In genomic region chr1:171329433-171330215, GRCm38 (mm10) we compare ENCODE assay signal across 8 mouse cellular contexts. TPM values are rescaled to one million over a fixed set of nuclear protein-coding genes. Genes with fewer than 3 reads are reported as not detected.
DNase-seq lines count a peak whose midpoint lies in the region; ATAC-seq and TF ChIP-seq lines count a peak whose summit lies in the region.

No protein-coding gene starts in this region.

- H3K4me3 ChIP-seq in lung, embryonic 14.5 days (ENCODE audit: low read depth, low read length), result peak overlapping the region; percentile 78
- H3K4me3 ChIP-seq in embryonic facial prominence, embryonic 11.5 days (ENCODE audit: low read depth, low read length), result peak overlapping the region; percentile 82

- peaks cover 22% of the 10 kb centered on the region for H3K36me3 ChIP-seq in lung, embryonic 14.5 days (ENCODE audit: insufficient read depth)
- H3K36me3 ChIP-seq in embryonic facial prominence, embryonic 11.5 days (replicated peaks; ENCODE audit: control insufficient read depth, insufficient read depth, low read depth, low read length), result no peaks in the 10 kb centered on the region

- no peaks in the 10 kb centered on the region for H3K9me3 ChIP-seq in lung, embryonic 14.5 days (ENCODE audit: low read depth, low read length)
- no peaks in the 10 kb centered on the region for H3K9me3 ChIP-seq in embryonic facial prominence, embryonic 11.5 days (replicated peaks; ENCODE audit: control insufficient read depth, low read length)

- H3K27me3 ChIP-seq in lung, embryonic 14.5 days (ENCODE audit: insufficient read depth, low read length), result no peaks in the 10 kb centered on the region
- no peaks in the 10 kb centered on the region for H3K27me3 ChIP-seq in embryonic facial prominence, embryonic 11.5 days (ENCODE audit: control insufficient read depth, insufficient read depth, low read length)

- peak; percentile 93 for ATAC-seq in lung, embryonic 14.5 days (ENCODE audit: insufficient read depth)
- peak; percentile 88 for ATAC-seq in embryonic facial prominence, embryonic 11.5 days (replicated peaks; ENCODE audit: insufficient number of reproducible peaks, low FRiP score, low TSS enrichment, low read depth)
- peak; percentile 37 to 59 for ATAC-seq in hematopoietic stem cell, adult 5-6 weeks (replicated peaks in 1 of 2; ENCODE audit: insufficient read depth in 1 of 2, low FRiP score in 2 of 2, low TSS enrichment in 1 of 2, low read depth in 1 of 2, poor library complexity in 2 of 2, severe bottlenecking in 2 of 2)

- no peak for TF ChIP-seq CTCF in lung, embryonic 14.5 days (IDR thresholded peaks at IDR 0.05; ENCODE audit: low read depth)

- H3K4me1 ChIP-seq in lung, embryonic 14.5 days (ENCODE audit: insufficient read depth), result 0 out of 2 replicates have a peak, but pooled peaks cover 5% of the 10 kb centered on the region
- H3K4me1 ChIP-seq in embryonic facial prominence, embryonic 11.5 days (ENCODE audit: control insufficient read depth, insufficient read depth, low read length), result no peaks in the 10 kb centered on the region; the same call in 1 of the 2 replicates

- DNase-seq in lung, embryonic 14.5 days, result peak; percentile 92
- DNase-seq in lung, postnatal 4 days, result no peak
- DNase-seq in WW6 (ENCODE audit: low read depth, low spot score) (peak; percentile 70), liver (peak; percentile 86)
- DNase-seq in embryonic facial prominence, embryonic 11.5 days (ENCODE audit: low spot score), result peak; percentile 92
- DNase-seq in natural killer cell, adult 2 months (ENCODE audit: low spot score in 2 of 2), result peak; percentile 13 to 21
- DNase-seq in ovary, adult 18-20 months (ENCODE audit: low spot score), result no peak

- H3K9ac ChIP-seq in lung, embryonic 14.5 days, result peak overlapping the region; percentile 83
- peak overlapping the region; percentile 99 for H3K9ac ChIP-seq in embryonic facial prominence, embryonic 11.5 days (replicated peaks; ENCODE audit: low read length)

- peak overlapping the region; percentile 86 for H3K4me2 ChIP-seq in lung, embryonic 14.5 days
- H3K4me2 ChIP-seq in embryonic facial prominence, embryonic 11.5 days (ENCODE audit: low read depth, low read length), result peak overlapping the region; percentile 78

- WGBS in lung, embryonic 14.5 days, result under 1% methylated on average over 57 of the region's 61 CpGs
- 1% methylated on average over 41 of the region's 61 CpGs for WGBS in embryonic facial prominence, embryonic 11.5 days

- peak overlapping the region; percentile 98 for H3K27ac ChIP-seq in lung, embryonic 14.5 days (ENCODE audit: low read depth)
- H3K27ac ChIP-seq in embryonic facial prominence, embryonic 11.5 days (replicated peaks; ENCODE audit: low read depth, low read length), result peak overlapping the region; percentile 99

RNA-seq across cellular contexts. Expression of gene Dedd, which starts 0.7 kb away (rescaled TPM):
- 48.8 and 48.9 TPM in 2 replicates for polyA plus RNA-seq in lung, embryonic 14.5 days (2014; fragmentation: Nextera tagmentation; extraction: Ambion mirVana)
- 51.7 and 56.7 TPM in 2 replicates for polyA plus RNA-seq in embryonic facial prominence, embryonic 11.5 days (2014; fragmentation: Nextera tagmentation; extraction: Ambion mirVana)
- total RNA-seq in hematopoietic stem cell, adult 5-6 weeks (2017), result 11.0 and 15.8 TPM in 2 replicates

RNA-seq across cellular contexts. Expression of gene Nit1, which starts 15.8 kb away (rescaled TPM):
- polyA plus RNA-seq in lung, embryonic 14.5 days (2014; fragmentation: Nextera tagmentation; extraction: Ambion mirVana), result 27.5 and 30.1 TPM in 2 replicates
- 29.8 and 31.5 TPM in 2 replicates for polyA plus RNA-seq in embryonic facial prominence, embryonic 11.5 days (2014; fragmentation: Nextera tagmentation; extraction: Ambion mirVana)
- 45.7 and 55.1 TPM in 2 replicates for total RNA-seq in hematopoietic stem cell, adult 5-6 weeks (2017)

RNA-seq across cellular contexts. Expression of gene Pfdn2, which starts 15.8 kb away (rescaled TPM):
- 40.0 and 44.5 TPM in 2 replicates for polyA plus RNA-seq in lung, embryonic 14.5 days (2014; fragmentation: Nextera tagmentation; extraction: Ambion mirVana)
- 60.7 and 70.1 TPM in 2 replicates for polyA plus RNA-seq in embryonic facial prominence, embryonic 11.5 days (2014; fragmentation: Nextera tagmentation; extraction: Ambion mirVana)
- total RNA-seq in hematopoietic stem cell, adult 5-6 weeks (2017), result 35.8 and 50.2 TPM in 2 replicates

RNA-seq across cellular contexts. Expression of gene Klhdc9, which starts 31.0 kb away (rescaled TPM):
- 1.0 and 1.5 TPM in 2 replicates for polyA plus RNA-seq in lung, embryonic 14.5 days (2014; fragmentation: Nextera tagmentation; extraction: Ambion mirVana)
- 1.2 and 1.4 TPM in 2 replicates for polyA plus RNA-seq in embryonic facial prominence, embryonic 11.5 days (2014; fragmentation: Nextera tagmentation; extraction: Ambion mirVana)
- total RNA-seq in hematopoietic stem cell, adult 5-6 weeks (2017), result 3.5 and 5.7 TPM in 2 replicates

RNA-seq across cellular contexts. Expression of gene Ufc1, which starts 34.8 kb away (rescaled TPM):
- 107 and 108 TPM in 2 replicates for polyA plus RNA-seq in lung, embryonic 14.5 days (2014; fragmentation: Nextera tagmentation; extraction: Ambion mirVana)
- polyA plus RNA-seq in embryonic facial prominence, embryonic 11.5 days (2014; fragmentation: Nextera tagmentation; extraction: Ambion mirVana), result 109 and 114 TPM in 2 replicates
- 56.5 and 92.4 TPM in 2 replicates for total RNA-seq in hematopoietic stem cell, adult 5-6 weeks (2017)

Comparison
In these comparisons a context has a peak if more than half of its experiments do, and no peak if none do; other contexts are left out.
1. DNase-seq: peak in lung, embryonic 14.5 days (single experiment), WW6 (single experiment), embryonic facial prominence, embryonic 11.5 days (single experiment), liver (single experiment) and natural killer cell, adult 2 months (2 of 2); none in lung, postnatal 4 days (0 of 2) and ovary, adult 18-20 months (single experiment).
2. Peak in every context shown above with its lines, with median percentiles within 50 percentile points of each other: ATAC-seq.